Mouse (Mus musculus) right cerebral cortex, postnatal 25 days (tissue): ENCODE measurements around the gene Defb21.
A peak's percentile ranks its signal among the peaks of the same experiment; 100 is the strongest.

ENCODE experiments used
- DNase-seq: peaks from one replicate; pipeline ENCODE4 v3.0.0; 2022

The Defb21 gene

GRCm38 (mm10) chr2:152572114-152572794, at the start of gene Defb21:
Gene Defb21, plus strand, starts transcription at chr2:152572744.
- DNase-seq, result no peak

GRCm38 (mm10) chr2:152539944-152540710, 32.4 kb upstream of the Defb21 start, which contains the start of gene Defb29:
Gene Defb29, minus strand, starts transcription at chr2:152540098.
- DNase-seq, result no peak

GRCm38 (mm10) chr2:152541979-152542378, 30.6 kb upstream of the Defb21 start:
- no peak for DNase-seq

GRCm38 (mm10) chr2:152542897-152543296, 29.6 kb upstream of the Defb21 start:
- no peak for DNase-seq

GRCm38 (mm10) chr2:152543478-152543877, 29.1 kb upstream of the Defb21 start:
- DNase-seq, result no peak

- peak; percentile 52 for DNase-seq
Measured at GRCm38 (mm10) chr2:152544691-152545090, 27.9 kb upstream of the Defb21 start.

- no peak for DNase-seq
Measured at GRCm38 (mm10) chr2:152548124-152548523, 24.4 kb upstream of the Defb21 start.

GRCm38 (mm10) chr2:152553774-152554423, 18.6 kb upstream of the Defb21 start:
- peak; percentile 44 for DNase-seq

GRCm38 (mm10) chr2:152556655-152557054, 15.9 kb upstream of the Defb21 start:
- DNase-seq, result no peak

- no peak for DNase-seq
Measured at GRCm38 (mm10) chr2:152569038-152569437, 3.5 kb upstream of the Defb21 start, which contains the start of gene Gm17416. Gene Gm17416, plus strand, starts transcription at chr2:152569338.

GRCm38 (mm10) chr2:152569881-152570280, 2.7 kb upstream of the Defb21 start:
- no peak for DNase-seq

GRCm38 (mm10) chr2:152570313-152570712, 2.2 kb upstream of the Defb21 start:
- no peak for DNase-seq

- no peak for DNase-seq
Measured at GRCm38 (mm10) chr2:152573484-152573883, 940 bp downstream of the Defb21 start.

- DNase-seq, result no peak
Measured at GRCm38 (mm10) chr2:152580107-152580506, 7.6 kb downstream of the Defb21 start, which contains the start of gene Defb19. Gene Defb19, minus strand, starts transcription at chr2:152580312.

- no peak for DNase-seq
Measured at GRCm38 (mm10) chr2:152580612-152581011, 8.1 kb downstream of the Defb21 start.

- no peak for DNase-seq
Measured at GRCm38 (mm10) chr2:152586926-152587560, 14.5 kb downstream of the Defb21 start.

- DNase-seq, result no peak
Measured at GRCm38 (mm10) chr2:152588450-152588849, 15.9 kb downstream of the Defb21 start.

- no peak for DNase-seq
Measured at GRCm38 (mm10) chr2:152589021-152589420, 16.5 kb downstream of the Defb21 start.

- no peak for DNase-seq
Measured at GRCm38 (mm10) chr2:152599299-152599698, 26.8 kb downstream of the Defb21 start, which contains the start of gene Defb45. Gene Defb45, minus strand, starts transcription at chr2:152599399.

GRCm38 (mm10) chr2:152600076-152600475, 27.5 kb downstream of the Defb21 start:
- no peak for DNase-seq

- no peak for DNase-seq
Measured at GRCm38 (mm10) chr2:152601275-152601960, 28.9 kb downstream of the Defb21 start.

GRCm38 (mm10) chr2:152604057-152604456, 31.5 kb downstream of the Defb21 start, which contains the start of gene Defb36:
Gene Defb36, plus strand, starts transcription at chr2:152604327.
- no peak for DNase-seq
